Mouse (Mus musculus) thymus, postnatal 25 days (tissue): ENCODE results near the gene Pfn1.

Experiments used
- DNase-seq: peaks from one replicate; pipeline ENCODE4 v3.0.0; 2022

Pfn1 gene

DNA sequence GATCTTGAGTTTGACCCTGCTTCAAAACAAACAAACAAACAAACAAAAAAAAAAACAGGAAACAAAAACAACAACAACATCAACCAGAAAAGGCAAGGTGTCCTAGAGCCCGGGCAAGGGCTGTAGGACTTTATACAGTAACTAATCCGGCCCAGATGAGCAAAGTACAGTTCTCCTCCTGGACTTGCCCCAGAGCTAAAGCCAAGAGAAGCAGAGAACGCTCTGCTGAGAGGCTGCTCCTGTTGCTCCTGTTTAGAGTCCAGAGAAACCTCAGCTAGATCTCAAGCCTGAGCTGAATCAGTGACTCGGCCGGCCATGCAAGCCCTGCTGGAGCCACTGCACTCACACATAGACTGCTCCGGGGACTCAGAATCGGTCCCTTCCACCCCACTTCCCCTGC, 24.3 kb downstream of the Pfn1 start:
- DNase-seq = no peak

DNA sequence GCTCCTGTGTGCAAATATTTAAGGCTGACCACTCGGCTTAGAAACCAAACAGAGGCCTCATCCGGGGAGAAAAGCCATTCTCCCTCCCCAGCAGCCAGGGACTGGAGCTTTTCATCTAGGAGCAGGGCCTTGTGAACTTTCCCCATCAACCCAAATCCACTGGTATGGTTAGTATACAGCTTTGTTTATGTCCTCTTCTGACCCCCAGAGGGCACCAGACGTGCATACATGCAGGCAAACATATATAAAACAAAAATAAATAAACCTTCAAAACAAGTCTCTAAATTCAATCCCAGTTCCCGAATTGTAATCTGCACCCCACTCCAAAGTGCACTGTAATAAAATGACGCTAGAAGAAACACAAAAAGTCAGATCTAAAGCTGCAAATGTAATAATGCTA, 24.9 kb downstream of the Pfn1 start:
- peak; percentile 43 for DNase-seq

DNA sequence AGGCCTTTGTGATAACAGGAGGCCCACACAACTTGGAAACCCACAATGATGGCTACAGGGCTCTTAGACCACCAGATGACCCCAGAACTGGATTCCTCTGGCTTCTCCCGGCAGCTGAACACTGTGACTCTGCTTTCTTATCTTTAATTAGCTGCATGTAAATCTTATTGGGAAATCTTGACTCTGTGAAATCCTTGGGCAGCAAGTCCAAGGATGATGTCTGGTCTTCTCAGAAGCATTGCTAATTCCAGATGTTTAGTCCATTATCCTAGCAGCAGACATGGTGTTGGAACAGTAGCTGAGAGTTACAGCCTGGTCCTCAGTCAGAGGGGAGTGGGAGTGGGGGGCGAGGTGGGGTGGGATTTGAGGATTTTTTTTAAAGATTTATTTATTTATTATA, 26.0 kb downstream of the Pfn1 start:
- DNase-seq = no peak

DNA sequence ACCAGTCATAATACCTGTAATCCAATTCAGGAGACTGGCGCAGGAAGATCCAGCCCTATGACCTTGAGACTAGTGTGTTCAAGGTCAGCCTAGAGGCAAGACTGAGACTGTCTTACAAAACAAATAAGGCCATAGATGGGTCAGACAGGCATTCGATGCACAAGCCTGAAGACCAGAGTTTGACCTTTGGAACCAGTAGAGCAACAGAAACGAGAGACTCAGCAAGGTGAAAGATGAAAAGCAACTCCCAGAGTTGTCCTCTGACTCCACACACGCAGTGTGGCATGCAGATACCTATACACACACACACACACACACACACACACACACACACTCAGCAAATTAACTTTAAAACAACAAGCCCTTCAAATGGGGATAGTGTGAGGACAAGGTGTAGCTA, 27.6 kb downstream of the Pfn1 start:
- DNase-seq = no peak

DNA sequence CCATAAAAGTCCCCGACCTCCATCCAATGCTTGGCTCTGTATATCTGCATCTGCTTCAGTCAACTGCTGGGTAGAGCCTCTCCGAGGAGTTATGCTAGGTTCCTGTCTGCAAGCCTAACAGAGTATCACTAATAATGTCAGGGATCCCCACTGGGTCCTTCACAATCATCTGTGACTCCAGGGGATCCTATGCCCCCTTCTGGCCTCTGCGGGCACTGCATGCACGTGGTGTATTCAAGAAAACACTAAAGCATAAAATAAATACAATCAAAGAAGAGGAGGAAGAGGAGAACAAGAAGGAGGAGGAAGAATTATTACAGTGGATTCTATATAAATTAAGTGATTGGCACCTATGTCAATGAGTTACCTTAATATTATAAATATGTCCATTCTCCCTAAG, 29.0 kb downstream of the Pfn1 start:
- DNase-seq = peak; percentile 64

DNA sequence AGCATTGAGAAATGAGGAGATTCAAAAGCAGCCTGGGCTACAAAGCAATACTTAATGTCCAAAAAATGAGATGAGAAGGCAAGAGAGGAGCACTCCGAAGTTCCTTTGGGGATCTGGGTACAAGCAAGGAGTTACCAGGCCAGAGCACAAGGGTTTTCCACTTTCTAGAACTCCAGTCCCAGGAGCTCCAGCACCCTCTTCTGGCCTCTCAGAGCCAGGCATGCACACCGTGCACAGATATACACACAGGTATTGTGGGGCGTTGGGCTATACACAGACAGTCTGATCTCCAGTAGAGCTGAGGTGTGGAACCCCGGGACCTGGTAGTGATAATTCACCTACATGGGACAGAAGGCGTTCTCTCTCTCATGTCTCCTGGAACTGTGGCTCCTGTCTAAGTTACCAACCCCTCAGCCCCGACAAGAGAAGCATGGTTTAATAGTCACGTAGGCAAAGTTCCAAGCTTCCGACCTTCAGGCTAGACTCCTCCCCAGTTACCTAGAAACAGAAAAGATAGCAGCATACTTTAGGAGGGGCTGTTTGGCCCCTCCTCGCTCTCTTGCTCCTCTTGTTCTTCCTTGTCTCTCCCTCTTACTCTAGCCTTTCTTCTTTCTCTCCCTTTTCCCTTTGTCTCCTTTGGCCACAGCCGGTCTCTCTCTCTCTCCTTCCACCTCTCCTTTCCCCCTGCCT, 31.2 kb downstream of the Pfn1 start:
- DNase-seq = no peak

DNA sequence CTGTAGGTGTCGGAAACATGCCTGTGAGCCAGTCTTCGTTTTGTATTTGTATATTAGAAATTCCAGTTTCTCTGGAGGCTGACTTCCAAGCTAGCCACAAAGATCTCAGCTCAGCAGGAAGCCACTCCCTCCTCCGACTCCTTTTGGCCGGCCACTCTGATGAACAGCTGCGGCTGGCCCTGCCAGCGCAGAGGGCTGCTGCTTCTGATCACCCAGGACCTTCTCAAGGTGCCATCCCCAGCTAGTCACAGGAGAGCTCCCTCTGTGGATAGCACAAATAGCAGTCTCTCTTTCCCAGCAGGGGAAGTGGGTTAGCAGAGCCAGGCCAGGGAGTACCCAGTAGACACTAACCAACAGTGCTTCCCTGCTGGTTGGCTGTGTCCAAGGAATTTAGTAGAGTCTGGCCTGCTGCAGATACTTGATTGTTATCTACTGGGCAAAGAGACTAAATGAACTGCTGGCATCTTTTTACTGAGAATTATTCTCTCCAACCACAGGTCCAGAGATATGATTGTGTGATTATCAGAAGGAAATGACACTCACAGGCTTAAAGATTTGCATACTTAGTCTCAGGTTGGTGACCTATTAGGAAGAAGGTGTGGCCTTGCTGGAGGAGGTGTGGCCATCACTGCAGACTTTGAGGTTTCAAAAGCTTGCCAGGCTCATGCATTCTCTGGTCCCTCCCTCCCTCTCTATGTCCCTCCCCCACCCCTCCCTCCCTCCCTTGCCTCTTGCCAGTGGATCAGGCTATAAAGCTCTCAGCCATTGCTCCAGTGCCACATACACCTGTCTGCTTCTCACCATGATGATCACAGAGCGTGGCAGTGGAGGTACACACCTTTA, 32.3 kb downstream of the Pfn1 start:
- no peak for DNase-seq

DNA sequence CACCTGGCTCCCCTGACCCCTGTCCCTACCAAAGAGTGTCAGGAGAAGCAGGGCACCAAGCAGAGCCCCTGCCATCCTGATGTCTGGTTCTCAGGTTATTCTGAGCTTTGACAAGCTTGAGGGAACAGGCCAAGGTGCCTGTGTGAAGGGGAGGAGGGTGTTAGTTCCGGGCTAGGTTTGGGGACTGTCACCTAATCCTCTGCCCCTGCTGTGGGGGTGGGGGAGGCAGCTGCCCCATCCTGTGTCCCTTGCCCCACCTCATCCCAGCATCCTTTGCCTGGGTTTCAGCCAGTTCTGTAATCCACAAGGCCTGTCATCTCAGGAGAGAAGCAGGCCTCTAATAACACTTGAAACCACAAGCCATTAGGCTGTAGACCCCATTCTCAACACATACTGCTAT, 35.3 kb downstream of the Pfn1 start, which contains the start of gene Chrne:
Gene Chrne, minus strand, starts transcription at position 116 of the 400 bp plus-strand sequence.
- no peak for DNase-seq

DNA sequence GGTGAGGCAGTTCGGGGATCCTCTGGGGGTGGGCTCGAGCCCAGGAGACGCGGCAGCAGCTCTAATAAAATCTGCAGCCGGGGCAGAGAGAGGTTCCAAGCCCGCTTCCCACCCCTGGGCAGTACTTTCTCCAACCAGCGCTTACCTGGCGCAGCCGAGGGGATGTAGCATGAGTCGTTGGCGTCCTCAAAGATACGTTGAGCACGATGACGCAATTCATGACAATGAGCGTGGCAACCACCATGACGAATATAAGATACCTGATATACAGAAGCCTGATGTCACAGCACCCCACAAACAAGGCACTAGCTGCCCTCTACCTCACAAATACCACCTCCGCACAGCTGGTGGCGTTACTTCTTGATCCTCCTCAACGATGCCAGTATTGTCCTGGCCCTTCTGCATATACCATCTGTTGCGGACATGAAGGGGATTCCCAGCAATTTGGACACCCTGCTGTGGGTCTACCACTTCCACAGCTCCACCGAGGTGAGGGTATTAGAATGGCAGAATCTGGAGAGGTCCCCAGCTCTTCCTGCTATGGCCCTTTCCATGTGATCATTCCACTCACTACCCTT, 38.8 kb downstream of the Pfn1 start, which contains the start of gene 4930544D05Rik:
Gene 4930544D05Rik, plus strand, starts transcription at position 333 of the 578 bp plus-strand sequence.
- no peak for DNase-seq

DNA sequence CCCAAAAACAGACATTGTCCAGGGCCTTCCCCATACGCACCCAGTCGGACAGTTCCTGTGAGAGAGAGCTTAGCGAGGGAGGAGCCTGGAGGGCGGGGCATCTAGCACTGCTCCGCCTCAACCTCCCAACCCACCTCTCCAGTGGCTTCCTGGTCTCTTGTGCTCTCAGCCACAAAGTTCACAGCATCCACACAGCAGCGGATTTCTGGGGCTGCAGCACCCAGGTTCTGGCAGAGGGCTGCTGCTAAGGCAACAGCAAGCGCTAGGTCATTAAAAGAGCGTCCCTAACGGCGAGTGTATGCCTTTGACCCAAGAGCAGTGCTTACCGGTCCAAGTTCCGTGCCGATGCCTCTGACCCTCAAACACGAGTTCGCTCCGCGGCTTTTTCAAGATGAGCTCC, 39.4 kb downstream of the Pfn1 start:
- peak; percentile 82 for DNase-seq

DNA sequence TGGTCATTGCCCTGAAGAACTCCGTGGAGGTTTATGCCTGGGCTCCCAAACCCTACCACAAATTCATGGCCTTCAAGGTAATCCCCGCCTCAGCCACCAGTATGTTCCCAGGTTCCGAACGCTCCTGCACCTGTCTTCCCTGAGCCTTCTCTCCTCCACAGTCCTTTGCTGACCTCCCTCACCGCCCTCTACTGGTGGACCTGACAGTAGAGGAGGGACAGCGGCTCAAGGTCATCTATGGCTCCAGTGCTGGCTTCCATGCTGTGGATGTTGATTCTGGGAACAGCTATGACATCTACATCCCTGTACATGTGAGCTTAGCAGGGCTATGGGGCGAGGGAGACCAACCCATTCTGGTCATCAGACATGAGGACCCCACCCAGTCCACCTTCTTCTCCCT, 41.9 kb downstream of the Pfn1 start:
- no peak for DNase-seq

DNA sequence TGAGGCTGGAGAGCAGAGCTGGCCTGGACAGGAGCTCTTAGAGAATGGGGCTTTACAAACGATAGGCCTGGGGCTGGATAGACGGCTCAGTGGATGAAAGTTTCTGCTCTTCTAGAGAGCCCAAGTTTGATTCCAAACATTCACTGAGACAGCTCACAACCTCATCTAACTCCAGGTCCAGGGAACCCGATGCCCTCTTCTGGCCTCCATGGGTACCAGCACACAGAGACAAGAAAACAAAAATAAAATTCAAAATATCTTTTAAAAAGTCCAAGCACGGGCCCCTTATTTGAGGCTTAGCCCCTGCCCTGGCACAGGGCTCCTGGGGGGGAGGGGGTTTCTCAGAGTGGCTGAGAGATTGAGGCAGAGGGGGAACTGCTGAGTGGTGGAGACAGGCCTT, 43.7 kb downstream of the Pfn1 start:
- DNase-seq = no peak

DNA sequence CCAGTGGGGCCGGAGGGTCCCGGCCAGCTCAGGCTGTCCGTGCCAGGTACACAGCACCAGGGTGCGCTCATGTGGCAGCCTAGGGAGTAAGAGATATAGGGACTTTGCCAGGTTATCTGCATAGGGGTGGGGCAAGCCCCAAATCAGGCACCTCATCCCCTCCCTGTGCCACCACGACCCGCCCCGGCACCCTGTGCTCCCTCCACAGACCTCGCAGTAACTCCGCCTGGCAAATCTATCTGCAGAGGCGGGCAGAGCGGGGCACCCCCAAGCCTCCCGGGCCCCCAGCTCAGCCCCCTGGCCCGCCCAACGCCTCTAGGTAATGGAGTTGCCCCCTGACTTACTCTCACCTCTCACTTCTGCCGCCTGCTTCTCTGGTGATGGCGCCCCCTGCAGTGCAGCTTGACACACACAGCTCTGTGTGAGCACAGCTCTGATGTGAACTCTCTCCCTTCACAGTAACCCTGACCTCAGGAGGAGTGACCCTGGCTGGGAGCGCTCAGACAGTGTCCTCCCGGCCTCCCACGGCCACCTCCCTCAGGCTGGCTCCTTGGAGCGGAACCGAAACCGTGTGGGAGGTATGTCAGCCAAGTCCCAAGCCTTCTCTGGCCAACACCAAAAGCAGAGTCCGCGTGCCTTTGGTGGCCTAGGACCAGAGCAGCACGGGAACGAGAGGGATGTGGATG, 45.9 kb downstream of the Pfn1 start:
- DNase-seq = peak; percentile 45

DNA sequence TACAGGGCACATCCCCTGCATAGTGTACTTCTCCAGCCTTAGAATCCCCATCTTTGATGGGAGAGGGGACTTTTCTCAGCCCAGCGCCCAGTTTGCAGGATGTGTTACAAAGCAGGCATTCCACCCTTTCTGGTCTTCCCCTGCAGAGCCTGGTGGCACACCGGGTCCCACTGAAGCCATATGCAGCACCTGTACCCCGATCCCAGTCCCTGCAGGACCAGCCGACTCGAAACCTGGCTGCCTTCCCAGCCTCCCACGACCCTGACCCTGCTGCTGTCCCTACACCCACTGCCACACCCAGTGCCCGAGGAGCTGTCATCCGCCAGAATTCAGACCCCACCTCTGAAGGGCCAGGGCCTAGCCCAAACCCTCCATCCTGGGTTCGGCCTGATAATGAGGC, 46.8 kb downstream of the Pfn1 start:
- no peak for DNase-seq

DNA sequence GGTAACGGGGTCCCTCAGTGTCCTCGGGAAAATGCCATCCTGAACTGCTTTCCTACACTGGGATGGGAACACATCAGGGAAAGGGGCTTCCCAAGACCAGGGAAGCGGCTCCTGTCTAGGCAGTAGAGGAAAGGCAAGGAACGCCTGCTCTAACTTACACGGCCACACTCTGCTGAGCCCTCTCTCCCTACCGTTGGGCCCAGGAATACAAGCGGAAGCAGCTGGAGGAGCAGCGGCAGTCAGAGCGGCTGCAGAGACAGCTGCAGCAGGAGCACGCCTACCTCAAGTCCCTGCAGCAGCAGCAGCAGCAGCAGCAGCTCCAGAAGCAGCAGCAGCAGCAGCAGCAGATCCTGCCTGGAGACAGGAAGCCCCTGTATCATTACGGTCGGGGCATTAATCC, 47.7 kb downstream of the Pfn1 start:
- DNase-seq = no peak

DNA sequence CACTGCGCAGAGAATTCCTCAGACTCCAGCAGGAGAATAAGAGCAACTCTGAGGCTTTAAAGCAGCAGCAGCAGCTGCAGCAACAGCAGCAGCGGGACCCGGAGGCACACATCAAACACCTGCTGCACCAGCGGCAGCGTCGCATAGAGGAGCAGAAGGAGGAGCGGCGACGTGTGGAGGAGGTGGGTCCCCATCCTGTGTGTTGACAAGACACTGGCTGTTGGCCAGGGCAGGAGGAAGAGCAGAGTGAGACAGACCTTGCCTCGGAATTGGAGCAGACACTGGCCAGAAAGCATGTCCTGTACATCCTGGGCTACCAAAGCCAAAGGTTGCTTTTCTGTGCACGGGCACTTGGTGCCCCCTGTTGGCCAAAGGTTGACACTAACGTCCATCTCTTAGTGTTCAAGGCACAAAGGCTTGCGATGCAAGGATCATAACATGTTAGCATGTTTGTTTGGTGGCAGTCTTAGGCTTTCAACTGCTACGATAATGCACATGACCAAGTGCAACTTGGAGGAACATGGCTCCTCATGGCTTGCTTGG, 49.3 kb downstream of the Pfn1 start:
- DNase-seq = peak; percentile 79
